Mouse (Mus musculus) stomach, embryonic 14.5 days (tissue): Measurements from ENCODE around the gene Msgn1. TPM values are rescaled to one million over a fixed set of nuclear protein-coding genes. Genes with fewer than 3 reads are reported as not detected.

Experiments
- ATAC-seq: fragments of 200-750 bp; cut with Nextera tagmentation; 2 replicates; pipeline ENCODE4 v1.8.0; 2017; ENCODE audit warnings: low read depth, moderate TSS enrichment; ENCODE audit not compliant: insufficient number of reproducible peaks, insufficient read depth, low FRiP score
- H3K27ac ChIP-seq: fragments of 300-500 bp; sonication (generic); 2 replicates; pipeline ENCODE4 v1.5.1; 2014; ENCODE audit warnings: mild to moderate bottlenecking, low read length, moderate library complexity, mixed read lengths
- H3K27me3 ChIP-seq: fragments of 300-500 bp; sonication (generic); 2 replicates; pipeline ENCODE4 v1.6.1; 2014; ENCODE audit warnings: low read length, control low read depth, mixed read lengths; ENCODE audit not compliant: control insufficient read depth, insufficient read depth
- H3K36me3 ChIP-seq: fragments of 300-500 bp; sonication (generic); 2 replicates; pipeline ENCODE4 v1.6.1; 2014; ENCODE audit warnings: mild to moderate bottlenecking, control low read depth, low read length, moderate library complexity, mixed read lengths; ENCODE audit not compliant: control insufficient read depth, insufficient read depth
- H3K4me1 ChIP-seq: fragments of 300-500 bp; sonication (generic); 2 replicates; pipeline ENCODE4 v1.6.1; 2014; ENCODE audit warnings: low read length, control low read depth, mixed read lengths; ENCODE audit not compliant: control insufficient read depth, insufficient read depth
- H3K4me2 ChIP-seq: fragments of 300-500 bp; sonication (generic); replicated peaks from 2 replicates; pipeline ENCODE4 v1.6.1; 2014; ENCODE audit warnings: low read depth, low read length, control low read depth
- H3K4me3 ChIP-seq: fragments of 300-500 bp; sonication (generic); 2 replicates; pipeline ENCODE4 v1.5.1; 2014; ENCODE audit warnings: low read depth, low read length, control low read depth
- H3K9ac ChIP-seq: fragments of 300-500 bp; sonication (generic); replicated peaks from 2 replicates; pipeline ENCODE4 v1.6.1; 2014; ENCODE audit warnings: low read depth, mild to moderate bottlenecking, control low read depth, low read length, moderate library complexity, mixed read lengths
- H3K9me3 ChIP-seq: fragments of 300-500 bp; sonication (generic); 2 replicates; pipeline ENCODE4 v1.6.1; 2016; ENCODE audit warnings: low read depth, low read length, control low read depth; ENCODE audit not compliant: control insufficient read depth
- WGBS: fragments of 180-500 bp; shearing (Covaris S2); extraction: QIAGEN DNeasy Blood & Tissue Kit; methylation state at CpG from one replicate; pipeline ENCODE4 v1.1.7; 2014; 5-methylcytosine and 5-hydroxymethylcytosine counted together
- polyA plus RNA-seq: library from polyadenylated mRNA; unstranded; fragments of >200 nt; fragmentation: Nextera tagmentation; extraction: Ambion mirVana; gene quantifications from 2 replicates; pipeline ENCODE4 v1.2.1, GENCODE M21; 2014

Gene Msgn1
- polyA plus RNA-seq: not detected in 2 replicates

DNA sequence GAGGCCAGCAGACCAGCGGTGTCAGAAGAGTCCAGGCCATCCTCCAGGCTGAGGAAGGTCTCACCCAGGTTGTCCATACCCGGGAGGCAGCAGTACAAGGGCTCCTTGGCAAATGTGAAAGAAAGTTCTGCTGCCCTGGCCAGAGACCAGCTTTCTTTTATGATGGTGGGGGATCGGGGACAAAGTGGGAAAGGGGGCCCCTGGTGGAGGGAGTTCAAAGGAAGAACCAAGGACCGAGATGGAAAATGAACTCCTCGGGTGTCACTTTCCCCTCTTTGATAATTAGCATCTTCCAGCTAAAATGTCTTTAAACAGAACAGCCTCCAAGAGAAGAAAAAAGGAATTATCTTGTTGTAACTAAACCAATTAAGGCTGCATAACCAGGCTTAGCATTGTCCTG, at the start of gene Msgn1:
Msgn1 (minus strand) TSS at position 101 of the 400 bp plus-strand sequence.
- no peak for ATAC-seq
- 37% methylated on average over 5 of the region's 5 CpGs for WGBS
- no peaks in the 10 kb centered on the region for H3K9me3 ChIP-seq
- H3K4me2 ChIP-seq: no peak within 1 kb of the TSS
- H3K9ac ChIP-seq: no peak within 1 kb of the TSS
- H3K36me3 ChIP-seq: no peaks in the 10 kb centered on the region
- no peak within 1 kb of the TSS for H3K27ac ChIP-seq
- no peaks in the 10 kb centered on the region for H3K27me3 ChIP-seq
- no peaks in the 10 kb centered on the region for H3K4me1 ChIP-seq
- no peak within 1 kb of the TSS for H3K4me3 ChIP-seq

GRCm38 (mm10) chr12:11250322-11250721, 41.5 kb upstream of the Msgn1 start:
- Histone ChIP-seq H3K4me3 (no peak overlapping the region), H3K27ac (no peak overlapping the region), H3K27me3 (no peaks in the 10 kb centered on the region), H3K36me3 (peaks cover 9% of the 10 kb centered on the region; the same call in 1 of the 2 replicates), H3K4me1 (no peaks in the 10 kb centered on the region), H3K9me3 (no peaks in the 10 kb centered on the region), H3K4me2 (no peak overlapping the region), H3K9ac (no peak overlapping the region)
- ATAC-seq: no peak
- WGBS: 80% methylated on average over 3 of the region's 3 CpGs

DNA sequence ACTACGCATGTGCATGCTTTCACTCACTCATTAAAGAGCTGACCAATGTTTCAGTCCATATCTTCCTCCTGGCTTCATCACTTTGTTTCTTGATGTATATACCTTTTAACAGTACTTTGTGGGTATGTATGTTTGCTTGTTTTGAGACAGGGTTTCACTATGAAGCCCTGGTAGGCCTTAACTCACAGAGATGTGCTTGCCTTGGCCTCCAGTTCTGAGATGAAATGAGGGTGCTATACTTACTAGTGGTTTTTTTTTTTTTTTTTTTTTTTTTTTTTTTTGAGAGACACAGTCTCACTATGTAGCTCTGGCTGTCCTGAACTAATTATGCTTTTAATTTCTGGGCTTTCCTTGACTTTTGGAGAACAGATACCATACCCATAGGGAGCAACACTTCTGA, 38.7 kb upstream of the Msgn1 start:
- Histone ChIP-seq H3K4me3 (no peak overlapping the region), H3K9me3 (no peaks in the 10 kb centered on the region), H3K9ac (no peak overlapping the region), H3K27ac (no peak overlapping the region), H3K4me2 (no peak overlapping the region), H3K36me3 (peaks cover 9% of the 10 kb centered on the region), H3K4me1 (no peaks in the 10 kb centered on the region), H3K27me3 (no peaks in the 10 kb centered on the region)
- ATAC-seq: no peak
- WGBS: 98% methylated on average over 1 of the region's 1 CpGs

DNA sequence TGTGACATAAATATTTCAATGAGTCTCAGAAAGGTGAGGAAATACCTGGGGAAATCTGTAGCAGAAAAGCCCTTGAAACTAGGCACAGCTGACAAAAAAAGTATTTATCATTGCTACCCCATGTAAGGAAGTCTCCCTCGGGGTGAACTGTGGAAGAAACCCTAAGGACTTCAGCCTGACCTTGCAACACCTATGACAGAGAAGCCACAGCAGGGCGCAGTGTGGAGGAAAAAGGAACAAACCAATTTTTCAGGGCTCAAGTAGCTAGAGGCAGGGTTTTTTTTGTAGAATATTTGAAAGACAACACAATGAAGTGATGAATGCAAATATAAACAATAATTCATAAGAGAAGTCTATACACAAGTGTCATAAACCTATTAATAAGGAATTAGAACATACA, 27.2 kb upstream of the Msgn1 start:
- Histone ChIP-seq H3K4me1 (no peaks in the 10 kb centered on the region), H3K27me3 (no peaks in the 10 kb centered on the region), H3K4me3 (no peak overlapping the region), H3K9ac (no peak overlapping the region), H3K9me3 (no peaks in the 10 kb centered on the region), H3K36me3 (no peaks in the 10 kb centered on the region), H3K4me2 (no peak overlapping the region), H3K27ac (no peak overlapping the region)
- ATAC-seq: no peak
- 62% methylated on average over 2 of the region's 2 CpGs for WGBS

GRCm38 (mm10) chr12:11230267-11230666, 21.5 kb upstream of the Msgn1 start:
- Histone ChIP-seq H3K4me2 (no peak overlapping the region), H3K9me3 (no peaks in the 10 kb centered on the region), H3K27ac (no peak overlapping the region), H3K4me3 (no peak overlapping the region), H3K4me1 (no peaks in the 10 kb centered on the region), H3K36me3 (no peaks in the 10 kb centered on the region), H3K9ac (no peak overlapping the region), H3K27me3 (no peaks in the 10 kb centered on the region)
- no peak for ATAC-seq
- WGBS: 82% methylated on average over 2 of the region's 2 CpGs

DNA sequence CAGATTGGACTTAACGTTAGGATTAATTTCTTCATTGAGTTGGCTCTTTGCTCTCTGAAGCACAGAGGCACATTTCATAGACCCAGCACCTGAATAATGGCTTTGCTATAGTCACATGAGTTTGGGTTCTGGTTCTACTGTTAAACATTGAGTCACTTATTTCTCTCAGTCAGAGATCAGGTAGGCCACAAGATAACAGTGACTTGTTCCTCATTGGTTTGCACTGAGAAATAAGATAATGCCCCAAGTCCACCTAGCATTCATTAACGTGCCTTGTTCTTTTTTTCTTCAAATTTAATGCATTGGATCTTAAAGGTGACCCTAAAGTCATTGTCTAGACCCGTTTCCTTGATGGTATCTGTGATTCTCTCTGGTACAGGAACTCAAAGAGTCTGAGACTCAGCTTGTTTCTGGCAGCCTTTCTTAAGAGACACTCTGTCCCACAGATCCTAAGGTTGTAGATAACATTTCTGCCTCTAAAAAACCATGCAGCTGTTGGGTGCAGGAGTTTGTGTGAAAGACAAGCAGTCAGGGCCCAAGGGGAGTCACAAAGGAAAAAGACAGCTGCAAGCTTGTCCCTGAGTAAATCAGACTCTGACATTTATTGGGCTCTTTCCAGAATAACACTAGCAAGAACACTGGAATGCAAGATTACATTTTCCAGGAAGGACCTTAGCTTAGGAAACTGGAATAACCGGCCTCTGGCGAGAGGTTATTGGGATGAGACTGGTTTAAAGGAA, 17.9 kb upstream of the Msgn1 start:
- no peaks in the 10 kb centered on the region for H3K27me3 ChIP-seq
- H3K36me3 ChIP-seq: no peaks in the 10 kb centered on the region
- no peak overlapping the region for H3K4me3 ChIP-seq
- 65% methylated on average over 5 of the region's 5 CpGs for WGBS
- H3K4me1 ChIP-seq: no peaks in the 10 kb centered on the region
- H3K9me3 ChIP-seq: no peaks in the 10 kb centered on the region
- no peak overlapping the region for H3K4me2 ChIP-seq
- ATAC-seq: no peak
- H3K27ac ChIP-seq: no peak overlapping the region
- H3K9ac ChIP-seq: no peak overlapping the region

- Histone ChIP-seq H3K9ac (no peak overlapping the region), H3K4me1 (no peaks in the 10 kb centered on the region), H3K4me3 (no peak overlapping the region), H3K36me3 (no peaks in the 10 kb centered on the region), H3K4me2 (no peak overlapping the region), H3K27me3 (no peaks in the 10 kb centered on the region), H3K27ac (no peak overlapping the region), H3K9me3 (no peaks in the 10 kb centered on the region)
- 70% methylated on average over 1 of the region's 1 CpGs for WGBS
- ATAC-seq: no peak
Measured at GRCm38 (mm10) chr12:11226123-11226522, 17.4 kb upstream of the Msgn1 start.

DNA sequence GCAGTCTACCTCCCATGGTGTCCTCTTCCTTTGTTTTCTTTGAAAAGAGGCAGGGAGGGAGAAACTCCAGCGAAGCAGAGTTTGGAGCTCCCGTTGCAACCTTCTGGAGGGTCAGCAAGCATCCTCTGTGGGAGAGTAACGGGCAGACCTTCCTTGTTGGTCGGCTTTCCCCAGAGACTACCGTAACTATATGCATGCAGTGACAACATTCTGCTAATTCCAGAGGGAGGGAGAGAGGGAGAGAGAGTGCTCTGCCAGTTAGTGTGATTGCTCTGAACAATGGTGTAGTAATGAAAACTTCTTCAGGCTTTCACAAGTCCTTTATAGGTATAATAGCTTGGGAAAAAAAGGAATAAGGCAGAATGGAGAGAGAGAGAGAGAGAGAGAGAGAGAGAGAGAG, 15.9 kb upstream of the Msgn1 start:
- no peak overlapping the region for H3K9ac ChIP-seq
- H3K27me3 ChIP-seq: no peaks in the 10 kb centered on the region
- no peak overlapping the region for H3K27ac ChIP-seq
- no peak for ATAC-seq
- no peak overlapping the region for H3K4me2 ChIP-seq
- H3K4me3 ChIP-seq: no peak overlapping the region
- 12% methylated on average over 5 of the region's 5 CpGs for WGBS
- H3K9me3 ChIP-seq: no peaks in the 10 kb centered on the region
- no peaks in the 10 kb centered on the region for H3K36me3 ChIP-seq
- no peaks in the 10 kb centered on the region for H3K4me1 ChIP-seq

- Histone ChIP-seq H3K4me3 (no peak overlapping the region), H3K9ac (no peak overlapping the region), H3K27me3 (no peaks in the 10 kb centered on the region), H3K36me3 (no peaks in the 10 kb centered on the region), H3K9me3 (no peaks in the 10 kb centered on the region), H3K27ac (no peak overlapping the region), H3K4me2 (no peak overlapping the region), H3K4me1 (no peaks in the 10 kb centered on the region)
- peak; percentile 46; the same call in 1 of the 2 replicates for ATAC-seq
- WGBS: 76% methylated on average over 10 of the region's 10 CpGs
Measured at GRCm38 (mm10) chr12:11223090-11223489, 14.3 kb upstream of the Msgn1 start.
